Mouse (Mus musculus) intestine, embryonic 15.5 days (tissue): ENCODE data around the gene Gnat3. TPM values are rescaled to one million over a fixed set of nuclear protein-coding genes. Genes with fewer than 3 reads are reported as not detected.
"Not testable (repeated sequence)": the region's sequence is repeated elsewhere in the genome, so short reads cannot be mapped to it uniquely, and the experiment has no call there.

ENCODE experiments used
- ATAC-seq: fragments of 200-750 bp; cut with Nextera tagmentation; 2 replicates; pipeline ENCODE4 v1.8.0; 2017; ENCODE audit warnings: moderate TSS enrichment, moderate library complexity
- H3K27ac ChIP-seq: fragments of 300-500 bp; sonication (generic); 2 replicates; pipeline ENCODE4 v1.5.1; 2015; ENCODE audit warnings: mild to moderate bottlenecking, inconsistent platforms
- H3K27me3 ChIP-seq: fragments of 300-500 bp; sonication (generic); replicated peaks from 2 replicates; pipeline ENCODE4 v1.6.1; 2015; ENCODE audit warnings: inconsistent platforms
- H3K36me3 ChIP-seq: fragments of 300-500 bp; sonication (generic); 2 replicates; pipeline ENCODE4 v1.6.1; 2015; ENCODE audit warnings: inconsistent platforms
- H3K4me1 ChIP-seq: fragments of 300-500 bp; sonication (generic); replicated peaks from 2 replicates; pipeline ENCODE4 v1.6.1; 2015; ENCODE audit warnings: inconsistent platforms
- H3K4me2 ChIP-seq: fragments of 300-500 bp; sonication (generic); replicated peaks from 2 replicates; pipeline ENCODE4 v1.6.1; 2015; ENCODE audit warnings: mild to moderate bottlenecking, inconsistent platforms
- H3K4me3 ChIP-seq: fragments of 300-500 bp; sonication (generic); replicated peaks from 2 replicates; pipeline ENCODE4 v1.5.1; 2015; ENCODE audit warnings: inconsistent platforms
- H3K9ac ChIP-seq: fragments of 300-500 bp; sonication (generic); 2 replicates; pipeline ENCODE4 v1.6.1; 2015; ENCODE audit warnings: inconsistent platforms
- H3K9me3 ChIP-seq: fragments of 300-500 bp; sonication (generic); 2 replicates; pipeline ENCODE4 v1.6.1; 2016; ENCODE audit warnings: inconsistent platforms
- WGBS: fragments of 180-500 bp; shearing (Covaris S2); methylation state at CpG from one replicate; pipeline ENCODE4 v1.1.7; 2015; 5-methylcytosine and 5-hydroxymethylcytosine counted together
- polyA plus RNA-seq: library from polyadenylated mRNA; unstranded; fragments of >200 nt; fragmentation: Nextera tagmentation; extraction: Ambion mirVana; gene quantifications from 2 replicates; pipeline ENCODE4 v1.2.1, GENCODE M21; 2015

Gnat3 gene
- polyA plus RNA-seq: not detected in 2 replicates

GRCm38 (mm10) chr5:17962249-17962648, at the start of gene Gnat3:
TSS of gene Gnat3 (plus strand) at chr5:17962549.
- no peak within 1 kb of the TSS for H3K27ac ChIP-seq
- H3K4me2 ChIP-seq: no peak within 1 kb of the TSS
- H3K27me3 ChIP-seq: no peaks in the 10 kb centered on the region
- WGBS: 86% methylated on average over 5 of the region's 5 CpGs
- no peaks in the 10 kb centered on the region for H3K36me3 ChIP-seq
- no peak within 1 kb of the TSS for H3K9ac ChIP-seq
- H3K4me3 ChIP-seq: no peak within 1 kb of the TSS
- H3K9me3 ChIP-seq: no peaks in the 10 kb centered on the region
- ATAC-seq: no peak
- no peaks in the 10 kb centered on the region for H3K4me1 ChIP-seq

GRCm38 (mm10) chr5:17918966-17919365, 43.4 kb upstream of the Gnat3 start:
- H3K27ac ChIP-seq: no peak overlapping the region
- H3K4me2 ChIP-seq: no peak overlapping the region
- no peaks in the 10 kb centered on the region for H3K27me3 ChIP-seq
- no peaks in the 10 kb centered on the region for H3K4me1 ChIP-seq
- H3K9me3 ChIP-seq: no peaks in the 10 kb centered on the region
- 68% methylated on average over 5 of the region's 5 CpGs for WGBS
- ATAC-seq: no peak
- H3K9ac ChIP-seq: no peak overlapping the region
- H3K36me3 ChIP-seq: no peaks in the 10 kb centered on the region
- H3K4me3 ChIP-seq: no peak overlapping the region

GRCm38 (mm10) chr5:17923648-17924047, 38.7 kb upstream of the Gnat3 start:
- no peak overlapping the region for H3K27ac ChIP-seq
- H3K4me3 ChIP-seq: no peak overlapping the region
- no peaks in the 10 kb centered on the region for H3K9me3 ChIP-seq
- H3K4me1 ChIP-seq: no peaks in the 10 kb centered on the region
- no peak overlapping the region for H3K4me2 ChIP-seq
- H3K36me3 ChIP-seq: no peaks in the 10 kb centered on the region
- no peak for ATAC-seq
- no peaks in the 10 kb centered on the region for H3K27me3 ChIP-seq
- WGBS: 79% methylated on average over 3 of the region's 3 CpGs
- no peak overlapping the region for H3K9ac ChIP-seq

GRCm38 (mm10) chr5:17924085-17924518, 38.2 kb upstream of the Gnat3 start:
- no peaks in the 10 kb centered on the region for H3K27me3 ChIP-seq
- no peaks in the 10 kb centered on the region for H3K9me3 ChIP-seq
- no peak overlapping the region for H3K27ac ChIP-seq
- no peak overlapping the region for H3K9ac ChIP-seq
- H3K4me2 ChIP-seq: no peak overlapping the region
- no peak overlapping the region for H3K4me3 ChIP-seq
- H3K36me3 ChIP-seq: no peaks in the 10 kb centered on the region
- no peaks in the 10 kb centered on the region; the same call in 1 of the 2 replicates for H3K4me1 ChIP-seq
- 29% methylated on average over 2 of the region's 2 CpGs for WGBS
- peak; percentile 43; the same call in 1 of the 2 replicates for ATAC-seq

GRCm38 (mm10) chr5:17928471-17928870, 33.9 kb upstream of the Gnat3 start:
- Histone ChIP-seq H3K4me3 (no peak overlapping the region), H3K36me3 (no peaks in the 10 kb centered on the region), H3K27ac (no peak overlapping the region), H3K9ac (no peak overlapping the region), H3K4me1 (no peaks in the 10 kb centered on the region; the same call in 1 of the 2 replicates), H3K9me3 (no peaks in the 10 kb centered on the region), H3K4me2 (no peak overlapping the region), H3K27me3 (no peaks in the 10 kb centered on the region)
- ATAC-seq: peak; percentile 17; the same call in 1 of the 2 replicates
- WGBS: 37% methylated on average over 4 of the region's 4 CpGs

- H3K9me3 ChIP-seq: no peaks in the 10 kb centered on the region
- H3K27ac ChIP-seq: no peak overlapping the region
- no peak for ATAC-seq
- no peak overlapping the region for H3K4me2 ChIP-seq
- H3K9ac ChIP-seq: no peak overlapping the region
- H3K4me3 ChIP-seq: no peak overlapping the region
- 51% methylated on average over 7 of the region's 7 CpGs for WGBS
- no peaks in the 10 kb centered on the region for H3K36me3 ChIP-seq
- H3K4me1 ChIP-seq: no peaks in the 10 kb centered on the region; the same call in 1 of the 2 replicates
- H3K27me3 ChIP-seq: no peaks in the 10 kb centered on the region
Measured at GRCm38 (mm10) chr5:17929006-17929567, 33.3 kb upstream of the Gnat3 start.

- not testable (repeated sequence) for ATAC-seq, H3K4me1 ChIP-seq, H3K27ac ChIP-seq, H3K4me3 ChIP-seq, H3K9ac ChIP-seq, H3K36me3 ChIP-seq, H3K9me3 ChIP-seq, H3K27me3 ChIP-seq, H3K4me2 ChIP-seq
- WGBS: 98% methylated on average over 2 of the region's 2 CpGs
Measured at GRCm38 (mm10) chr5:17931588-17931987, 30.8 kb upstream of the Gnat3 start.

- Histone ChIP-seq H3K36me3 (no peaks in the 10 kb centered on the region), H3K27ac (no peak overlapping the region), H3K27me3 (no peaks in the 10 kb centered on the region), H3K4me2 (no peak overlapping the region), H3K9ac (no peak overlapping the region), H3K4me3 (no peak overlapping the region), H3K9me3 (no peaks in the 10 kb centered on the region), H3K4me1 (no peaks in the 10 kb centered on the region)
- no peak for ATAC-seq
- WGBS: 78% methylated on average over 1 of the region's 1 CpGs
Measured at GRCm38 (mm10) chr5:17934501-17934900, 27.8 kb upstream of the Gnat3 start.

GRCm38 (mm10) chr5:17938170-17938939, 24.0 kb upstream of the Gnat3 start:
- Histone ChIP-seq H3K9me3 (no peaks in the 10 kb centered on the region), H3K4me1 (no peaks in the 10 kb centered on the region)
- WGBS: 69% methylated on average over 1 of the region's 1 CpGs

GRCm38 (mm10) chr5:17956468-17956867, 5.9 kb upstream of the Gnat3 start:
- no peaks in the 10 kb centered on the region for H3K9me3 ChIP-seq
- WGBS: 83% methylated on average over 1 of the region's 1 CpGs
- no peak overlapping the region for H3K4me3 ChIP-seq
- no peaks in the 10 kb centered on the region for H3K36me3 ChIP-seq
- no peak overlapping the region for H3K27ac ChIP-seq
- H3K9ac ChIP-seq: no peak overlapping the region
- no peaks in the 10 kb centered on the region for H3K27me3 ChIP-seq
- no peak for ATAC-seq
- no peak overlapping the region for H3K4me2 ChIP-seq
- no peaks in the 10 kb centered on the region for H3K4me1 ChIP-seq

More at GRCm38 (mm10) chr5:17938170-17938939, 24.0 kb upstream of the Gnat3 start:
- no peak overlapping the region for H3K4me3 ChIP-seq
- no peak for ATAC-seq
- no peak overlapping the region for H3K27ac ChIP-seq
- no peaks in the 10 kb centered on the region for H3K27me3 ChIP-seq
- no peak overlapping the region for H3K4me2 ChIP-seq
- H3K9ac ChIP-seq: no peak overlapping the region
- no peaks in the 10 kb centered on the region for H3K36me3 ChIP-seq

DNA sequence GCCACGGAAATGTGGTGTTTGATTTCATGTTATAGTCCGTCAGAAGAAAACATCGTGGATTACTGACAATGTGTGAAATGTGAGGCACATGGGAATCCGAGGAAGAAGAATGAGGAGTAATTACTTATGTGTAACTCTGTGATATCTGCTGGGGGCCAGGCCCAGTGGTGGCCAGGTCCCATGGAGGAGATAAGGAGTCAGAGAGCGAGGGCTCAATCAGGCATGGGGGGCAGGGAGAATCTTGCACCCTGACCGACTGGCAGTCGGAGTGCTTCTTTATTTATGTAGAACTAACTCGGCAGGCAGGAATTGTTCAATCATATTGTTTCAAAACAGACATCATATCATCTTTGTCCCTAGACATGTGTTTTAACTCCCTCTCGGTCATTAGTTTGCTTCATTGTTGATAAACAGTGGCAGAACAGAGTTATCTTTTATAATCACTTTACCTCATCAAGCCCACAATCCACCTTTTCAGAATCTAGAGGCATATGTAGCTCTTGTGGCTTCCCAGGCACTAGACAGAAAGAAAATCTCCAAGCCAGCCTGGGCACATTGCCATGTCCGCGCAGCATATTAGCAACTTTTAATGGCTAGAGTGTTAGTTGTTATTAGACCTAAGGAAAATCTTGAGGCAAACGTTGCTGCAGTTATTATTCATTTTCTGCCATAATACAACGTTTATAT, 7.5 kb downstream of the Gnat3 start:
- ATAC-seq: no peak
- H3K4me3 ChIP-seq: no peak overlapping the region
- H3K27ac ChIP-seq: no peak overlapping the region
- no peaks in the 10 kb centered on the region for H3K27me3 ChIP-seq
- no peaks in the 10 kb centered on the region for H3K4me1 ChIP-seq
- no peak overlapping the region for H3K9ac ChIP-seq
- no peaks in the 10 kb centered on the region for H3K36me3 ChIP-seq
- H3K9me3 ChIP-seq: no peaks in the 10 kb centered on the region
- 61% methylated on average over 13 of the region's 13 CpGs for WGBS
- H3K4me2 ChIP-seq: no peak overlapping the region

GRCm38 (mm10) chr5:17970391-17970730, 8.0 kb downstream of the Gnat3 start:
- no peaks in the 10 kb centered on the region for H3K27me3 ChIP-seq
- H3K4me3 ChIP-seq: no peak overlapping the region
- H3K27ac ChIP-seq: no peak overlapping the region
- 89% methylated on average over 3 of the region's 3 CpGs for WGBS
- no peaks in the 10 kb centered on the region for H3K36me3 ChIP-seq
- no peak overlapping the region for H3K9ac ChIP-seq
- no peak overlapping the region for H3K4me2 ChIP-seq
- no peak for ATAC-seq
- no peaks in the 10 kb centered on the region for H3K9me3 ChIP-seq
- no peaks in the 10 kb centered on the region for H3K4me1 ChIP-seq
